Mouse (Mus musculus) C2C12 (cell line): ENCODE results near the gene Uchl4. TPM values are rescaled to one million over a fixed set of nuclear protein-coding genes. Genes with fewer than 3 reads are reported as not detected.

Experiments used
- H3K27me3 ChIP-seq: one replicate; pipeline ENCODE4 v1.6.1; 2011; ENCODE audit not compliant: control insufficient read depth, insufficient read depth, insufficient read length
- H3K36me3 ChIP-seq: one replicate; pipeline ENCODE4 v1.6.1; 2011; ENCODE audit not compliant: control insufficient read depth, insufficient read depth
- H3K4me3 ChIP-seq: one replicate; pipeline ENCODE4 v1.5.1; 2011; ENCODE audit warnings: mild to moderate bottlenecking, control low read depth; ENCODE audit not compliant: poor library complexity, insufficient read depth, severe bottlenecking
- H3K79me2 ChIP-seq: one replicate; pipeline ENCODE4 v1.6.1; 2011; ENCODE audit not compliant: control insufficient read depth, insufficient read depth
- H3K79me3 ChIP-seq: one replicate; pipeline ENCODE4 v1.6.1; 2011; ENCODE audit warnings: low read depth, control low read depth
- H3ac ChIP-seq: one replicate; pipeline ENCODE3; 2011; ENCODE audit warnings: low read depth; ENCODE audit not compliant: control insufficient read depth, insufficient read length
- CEBPB ChIP-seq: IDR thresholded peaks from one replicate; pipeline ENCODE4 v1.6.1; 2011; ENCODE audit warnings: low read depth, mild to moderate bottlenecking, control low read depth, moderate library complexity
- CTCF ChIP-seq: IDR thresholded peaks from one replicate; pipeline ENCODE4 v1.5.1; 2011; ENCODE audit not compliant: control insufficient read depth, insufficient read depth, insufficient read length
- FOSL1 ChIP-seq: IDR thresholded peaks from one replicate; pipeline ENCODE4 v1.8.0; 2011; ENCODE audit warnings: mild to moderate bottlenecking, low read length; ENCODE audit not compliant: poor library complexity, insufficient read depth, severe bottlenecking
- MAX ChIP-seq: IDR thresholded peaks from one replicate; pipeline ENCODE4 v1.6.1; 2011; ENCODE audit warnings: mild to moderate bottlenecking, control low read depth
- MYOD1 ChIP-seq: IDR thresholded peaks from one replicate; pipeline ENCODE4 v1.6.1; 2011; ENCODE audit warnings: low read depth; ENCODE audit not compliant: control insufficient read depth, insufficient read length
- MYOG ChIP-seq: IDR thresholded peaks from one replicate; pipeline ENCODE4 v1.6.1; 2011; ENCODE audit not compliant: control insufficient read depth, insufficient read length; ENCODE audit errors: extremely low read depth
- USF1 ChIP-seq: IDR thresholded peaks from one replicate; pipeline ENCODE4 v1.6.1; 2011; ENCODE audit warnings: low read depth, mild to moderate bottlenecking, control low read depth, moderate library complexity
- polyA plus RNA-seq: library from polyadenylated mRNA; unstranded; fragments of >200 nt; fragmentation: generic; extraction: Trizol; gene quantifications from one replicate; pipeline ENCODE4 v1.2.1, GENCODE M21; 2012; ENCODE audit warnings: missing spikeins

Uchl4 gene
- polyA plus RNA-seq, 1 experiment = 0.42 TPM

- no peaks in the 10 kb centered on the region for H3K27me3 ChIP-seq
- TF ChIP-seq USF1 = no peak
- no peak for TF ChIP-seq MYOG
- TF ChIP-seq MYOD1 = no peak
- TF ChIP-seq MAX = no peak
- no peak for TF ChIP-seq CTCF
- no peak for TF ChIP-seq CEBPB
- no peak for TF ChIP-seq FOSL1
- H3K79me2 ChIP-seq = peaks cover 79% of the 10 kb centered on the region
- peaks cover 44% of the 10 kb centered on the region for H3K79me3 ChIP-seq
- peaks cover 6% of the 10 kb centered on the region for H3K36me3 ChIP-seq
- no peak overlapping the region for H3K4me3 ChIP-seq
- no peak overlapping the region for H3ac ChIP-seq
Observed at GRCm38 (mm10) chr9:64249371-64249770, 14.4 kb downstream of the Uchl4 start.

- Histone ChIP-seq H3K36me3 (peaks cover 6% of the 10 kb centered on the region), H3K27me3 (no peaks in the 10 kb centered on the region), H3K79me3 (peaks cover 40% of the 10 kb centered on the region), H3ac (no peak overlapping the region), H3K4me3 (no peak overlapping the region), H3K79me2 (peaks cover 70% of the 10 kb centered on the region)
- TF ChIP-seq MYOG = no peak
- no peak for TF ChIP-seq CTCF
- TF ChIP-seq MAX = no peak
- TF ChIP-seq FOSL1 = no peak
- no peak for TF ChIP-seq MYOD1
- TF ChIP-seq CEBPB = no peak
- TF ChIP-seq USF1 = no peak
Observed at GRCm38 (mm10) chr9:64250111-64250730, 15.2 kb downstream of the Uchl4 start.

- H3K27me3 ChIP-seq = no peaks in the 10 kb centered on the region
- H3K79me2 ChIP-seq = peaks cover 54% of the 10 kb centered on the region
- no peak for TF ChIP-seq MYOG
- no peak for TF ChIP-seq CTCF
- no peak for TF ChIP-seq CEBPB
- no peak for TF ChIP-seq FOSL1
- TF ChIP-seq MYOD1 = no peak
- no peak for TF ChIP-seq USF1
- no peak for TF ChIP-seq MAX
- H3K4me3 ChIP-seq = peak overlapping the region; percentile 64
- H3ac ChIP-seq = peak overlapping the region; percentile 85
- H3K79me3 ChIP-seq = peaks cover 32% of the 10 kb centered on the region
- H3K36me3 ChIP-seq = peaks cover 6% of the 10 kb centered on the region
Observed at GRCm38 (mm10) chr9:64252591-64253020, 17.6 kb downstream of the Uchl4 start.

- peak within 1 kb of the TSS; percentile 85 for H3ac ChIP-seq
- H3K79me3 ChIP-seq = peaks cover 31% of the 10 kb centered on the region
- peak; percentile 81 for TF ChIP-seq USF1
- TF ChIP-seq CTCF = peak; percentile 73
- no peak for TF ChIP-seq MYOD1
- H3K79me2 ChIP-seq = peaks cover 49% of the 10 kb centered on the region
- peaks cover 4% of the 10 kb centered on the region for H3K36me3 ChIP-seq
- no peaks in the 10 kb centered on the region for H3K27me3 ChIP-seq
- H3K4me3 ChIP-seq = peak within 1 kb of the TSS; percentile 64
Observed at GRCm38 (mm10) chr9:64253021-64253904, 18.3 kb downstream of the Uchl4 start, which contains the start of gene Map2k1. Gene Map2k1, minus strand, starts transcription at chr9:64253631.

GRCm38 (mm10) chr9:64255422-64255821 lies 20.4 kb downstream of the Uchl4 start:
- no peaks in the 10 kb centered on the region for H3K36me3 ChIP-seq
- no peak overlapping the region for H3K4me3 ChIP-seq
- H3ac ChIP-seq = no peak overlapping the region
- no peaks in the 10 kb centered on the region for H3K27me3 ChIP-seq
- H3K79me2 ChIP-seq = peaks cover 29% of the 10 kb centered on the region
- peaks cover 21% of the 10 kb centered on the region for H3K79me3 ChIP-seq
- TF ChIP-seq MYOD1 (no peak), MYOG (no peak), USF1 (no peak), MAX (no peak), FOSL1 (no peak), CEBPB (no peak)
